Mouse (Mus musculus) midbrain, embryonic 16.5 days (tissue): ENCODE measurements at regions not wholly inside any gene's neighbourhood (a gene's known extent, or its start where the extent isn't known, plus 50 kb on each side); places are given as distances from the start of the nearest gene placed in this dataset.

Experiments used
- ATAC-seq: fragments of 200-750 bp; cut with Nextera tagmentation; 2 replicates; pipeline ENCODE4 v1.8.0; 2017; ENCODE audit warnings: moderate TSS enrichment
- H3K27ac ChIP-seq: fragments of 300-500 bp; sonication (generic); 2 replicates; pipeline ENCODE4 v1.5.1; 2014; ENCODE audit warnings: mild to moderate bottlenecking, low read length, mixed read lengths
- H3K27me3 ChIP-seq: fragments of 300-500 bp; sonication (generic); 2 replicates; pipeline ENCODE4 v1.6.1; 2014; ENCODE audit warnings: low read depth, low read length, mixed read lengths; ENCODE audit not compliant: control insufficient read depth, insufficient read depth
- H3K36me3 ChIP-seq: fragments of 300-500 bp; sonication (generic); 2 replicates; pipeline ENCODE4 v1.6.1; 2014; ENCODE audit warnings: mild to moderate bottlenecking, low read length, moderate library complexity, mixed read lengths; ENCODE audit not compliant: control insufficient read depth, insufficient read depth
- H3K4me1 ChIP-seq: fragments of 300-500 bp; sonication (generic); 2 replicates; pipeline ENCODE4 v1.6.1; 2014; ENCODE audit warnings: mild to moderate bottlenecking, low read length, mixed read lengths; ENCODE audit not compliant: control insufficient read depth, insufficient read depth
- H3K4me2 ChIP-seq: fragments of 300-500 bp; sonication (generic); 2 replicates; pipeline ENCODE4 v1.6.1; 2014; ENCODE audit warnings: mild to moderate bottlenecking, low read length, mixed read lengths
- H3K4me3 ChIP-seq: fragments of 300-500 bp; sonication (generic); 2 replicates; pipeline ENCODE4 v1.5.1; 2014; ENCODE audit warnings: low read depth, mild to moderate bottlenecking, low read length, moderate library complexity, mixed read lengths
- H3K9ac ChIP-seq: fragments of 300-500 bp; sonication (generic); 2 replicates; pipeline ENCODE4 v1.6.1; 2014; ENCODE audit warnings: low read depth, low read length, mixed read lengths
- H3K9me3 ChIP-seq: fragments of 300-500 bp; sonication (generic); replicated peaks from 2 replicates; pipeline ENCODE4 v1.6.1; 2014; ENCODE audit warnings: mild to moderate bottlenecking, low read length, mixed read lengths; ENCODE audit not compliant: control insufficient read depth, poor library complexity, severe bottlenecking
- WGBS: fragments of 180-500 bp; shearing (Covaris S2); extraction: QIAGEN DNeasy Blood & Tissue Kit; methylation state at CpG from one replicate; pipeline ENCODE4 v1.1.7; 2014; 5-methylcytosine and 5-hydroxymethylcytosine counted together

GRCm38 (mm10) chr3:9373896-9374295, 236.0 kb downstream of the Zfp704 start:
- H3K4me3 ChIP-seq: no peak overlapping the region
- H3K4me2 ChIP-seq: no peak overlapping the region
- no peaks in the 10 kb centered on the region for H3K36me3 ChIP-seq
- ATAC-seq: no peak
- peaks cover 6% of the 10 kb centered on the region; the same call in 1 of the 2 replicates for H3K9me3 ChIP-seq
- H3K4me1 ChIP-seq: no peaks in the 10 kb centered on the region
- H3K27ac ChIP-seq: no peak overlapping the region
- H3K9ac ChIP-seq: no peak overlapping the region
- no peaks in the 10 kb centered on the region for H3K27me3 ChIP-seq
- WGBS: 52% methylated on average over 1 of the region's 1 CpGs

GRCm38 (mm10) chr3:9370096-9370495, 239.8 kb downstream of the Zfp704 start:
- Histone ChIP-seq H3K9ac (no peak overlapping the region), H3K4me1 (no peaks in the 10 kb centered on the region), H3K9me3 (peaks cover 6% of the 10 kb centered on the region; the same call in 1 of the 2 replicates), H3K4me3 (no peak overlapping the region), H3K36me3 (no peaks in the 10 kb centered on the region), H3K4me2 (no peak overlapping the region), H3K27ac (no peak overlapping the region), H3K27me3 (no peaks in the 10 kb centered on the region)
- WGBS: 90% methylated on average over 2 of the region's 2 CpGs
- ATAC-seq: no peak

- H3K4me3 ChIP-seq: no peak overlapping the region
- WGBS: 64% methylated on average over 9 of the region's 9 CpGs
- H3K27ac ChIP-seq: no peak overlapping the region
- H3K9me3 ChIP-seq: peaks cover 5% of the 10 kb centered on the region; the same call in 1 of the 2 replicates
- H3K4me2 ChIP-seq: no peak overlapping the region
- H3K36me3 ChIP-seq: no peaks in the 10 kb centered on the region
- H3K27me3 ChIP-seq: no peaks in the 10 kb centered on the region
- H3K9ac ChIP-seq: no peak overlapping the region
- no peak for ATAC-seq
- H3K4me1 ChIP-seq: no peaks in the 10 kb centered on the region
Observed at GRCm38 (mm10) chr3:9365791-9366190, 244.1 kb downstream of the Zfp704 start.

GRCm38 (mm10) chr3:9359186-9359585, 250.7 kb downstream of the Zfp704 start:
- H3K9me3 ChIP-seq: no peaks in the 10 kb centered on the region
- no peak overlapping the region for H3K27ac ChIP-seq
- H3K4me2 ChIP-seq: no peak overlapping the region
- no peaks in the 10 kb centered on the region for H3K27me3 ChIP-seq
- no peak overlapping the region for H3K4me3 ChIP-seq
- no peaks in the 10 kb centered on the region for H3K4me1 ChIP-seq
- no peak overlapping the region for H3K9ac ChIP-seq
- no peaks in the 10 kb centered on the region for H3K36me3 ChIP-seq
- WGBS: 94% methylated on average over 8 of the region's 8 CpGs
- no peak for ATAC-seq

GRCm38 (mm10) chr3:9358111-9358510, 251.8 kb downstream of the Zfp704 start:
- no peaks in the 10 kb centered on the region for H3K36me3 ChIP-seq
- H3K4me3 ChIP-seq: no peak overlapping the region
- no peak overlapping the region for H3K9ac ChIP-seq
- ATAC-seq: no peak
- WGBS: 78% methylated on average over 12 of the region's 12 CpGs
- H3K4me1 ChIP-seq: no peaks in the 10 kb centered on the region
- no peak overlapping the region for H3K27ac ChIP-seq
- H3K27me3 ChIP-seq: no peaks in the 10 kb centered on the region
- H3K9me3 ChIP-seq: no peaks in the 10 kb centered on the region
- no peak overlapping the region for H3K4me2 ChIP-seq

GRCm38 (mm10) chr3:9357639-9358038, 252.2 kb downstream of the Zfp704 start:
- ATAC-seq: no peak
- H3K9ac ChIP-seq: no peak overlapping the region
- H3K27me3 ChIP-seq: no peaks in the 10 kb centered on the region
- WGBS: 94% methylated on average over 2 of the region's 2 CpGs
- no peak overlapping the region for H3K27ac ChIP-seq
- H3K4me3 ChIP-seq: no peak overlapping the region
- no peaks in the 10 kb centered on the region for H3K4me1 ChIP-seq
- no peaks in the 10 kb centered on the region for H3K9me3 ChIP-seq
- H3K36me3 ChIP-seq: no peaks in the 10 kb centered on the region
- no peak overlapping the region for H3K4me2 ChIP-seq

- ATAC-seq: no peak
- WGBS: 55% methylated on average over 4 of the region's 4 CpGs
- Histone ChIP-seq H3K36me3 (no peaks in the 10 kb centered on the region), H3K4me3 (no peak overlapping the region), H3K27ac (no peak overlapping the region), H3K4me1 (no peaks in the 10 kb centered on the region), H3K27me3 (no peaks in the 10 kb centered on the region), H3K9me3 (no peaks in the 10 kb centered on the region), H3K4me2 (no peak overlapping the region), H3K9ac (no peak overlapping the region)
Observed at GRCm38 (mm10) chr3:9355875-9356274, 254.0 kb downstream of the Zfp704 start.

GRCm38 (mm10) chr3:9354756-9355155, 255.1 kb downstream of the Zfp704 start:
- no peak overlapping the region for H3K4me3 ChIP-seq
- H3K4me1 ChIP-seq: no peaks in the 10 kb centered on the region
- no peaks in the 10 kb centered on the region for H3K9me3 ChIP-seq
- H3K27me3 ChIP-seq: no peaks in the 10 kb centered on the region
- H3K36me3 ChIP-seq: no peaks in the 10 kb centered on the region
- H3K4me2 ChIP-seq: no peak overlapping the region
- WGBS: 89% methylated on average over 11 of the region's 11 CpGs
- no peak overlapping the region for H3K9ac ChIP-seq
- no peak for ATAC-seq
- no peak overlapping the region for H3K27ac ChIP-seq

GRCm38 (mm10) chr3:9352251-9352650, 257.6 kb downstream of the Zfp704 start:
- 45% methylated on average over 7 of the region's 7 CpGs for WGBS

More at GRCm38 (mm10) chr3:9352251-9352650, 257.6 kb downstream of the Zfp704 start:
- H3K9ac ChIP-seq: no peak overlapping the region
- H3K9me3 ChIP-seq: no peaks in the 10 kb centered on the region
- H3K36me3 ChIP-seq: no peaks in the 10 kb centered on the region
- H3K4me3 ChIP-seq: no peak overlapping the region
- no peak overlapping the region for H3K4me2 ChIP-seq
- H3K4me1 ChIP-seq: peaks cover 5% of the 10 kb centered on the region; the same call in 1 of the 2 replicates
- H3K27ac ChIP-seq: no peak overlapping the region
- no peak for ATAC-seq
- no peaks in the 10 kb centered on the region; the same call in 1 of the 2 replicates for H3K27me3 ChIP-seq
